Mouse (Mus musculus) layer of hippocampus, postnatal 10 days (tissue): Measurements from ENCODE around the gene Wnt16. TPM values are rescaled to one million over a fixed set of nuclear protein-coding genes. Genes with fewer than 3 reads are reported as not detected.

Experiments used
- DNase-seq, 2 experiments: peaks; one replicate each; pipeline ENCODE4 v3.0.0; 2021; ENCODE audit warnings: low spot score in 2 of 2
- total RNA-seq, 2 experiments: library from RNA; stranded (reverse); gene quantifications; 2 replicates each; pipeline ENCODE4 v1.2.3; 2021

Gene Wnt16
- total RNA-seq, 2 experiments from 2014 or later: 0.60 to 0.64 TPM

- DNase-seq: peak; percentile 90 to 93
Measured at GRCm38 (mm10) chr6:22325364-22326072, 37.5 kb downstream of the Wnt16 start.

GRCm38 (mm10) chr6:22326289-22326688 lies 38.3 kb downstream of the Wnt16 start:
- no peak for DNase-seq

GRCm38 (mm10) chr6:22327091-22327490 lies 39.1 kb downstream of the Wnt16 start:
- DNase-seq: no peak

- DNase-seq: no peak
Measured at GRCm38 (mm10) chr6:22327931-22328330, 39.9 kb downstream of the Wnt16 start.

GRCm38 (mm10) chr6:22330169-22330960 lies 42.3 kb downstream of the Wnt16 start:
- no peak for DNase-seq

- DNase-seq: no peak
Measured at GRCm38 (mm10) chr6:22332548-22332947, 44.5 kb downstream of the Wnt16 start.

GRCm38 (mm10) chr6:22339763-22340542 lies 51.9 kb downstream of the Wnt16 start:
- DNase-seq: no peak

- no peak for DNase-seq
Measured at GRCm38 (mm10) chr6:22340779-22341178, 52.8 kb downstream of the Wnt16 start.

GRCm38 (mm10) chr6:22343292-22343691 lies 55.3 kb downstream of the Wnt16 start:
- DNase-seq: no peak

- no peak for DNase-seq
Measured at GRCm38 (mm10) chr6:22343706-22344105, 55.7 kb downstream of the Wnt16 start.

GRCm38 (mm10) chr6:22344443-22344842 lies 56.4 kb downstream of the Wnt16 start:
- DNase-seq: no peak

- DNase-seq: no peak
Measured at GRCm38 (mm10) chr6:22347132-22347902, 59.3 kb downstream of the Wnt16 start.

Other genes with a start within 250 kb of the Wnt16 start
- gene Fam3c, start 68.0 kb downstream of the Wnt16 start, total RNA-seq: 10 to 100 TPM; 97.9 to 99.2 TPM